Mouse (Mus musculus): ENCODE data around the gene Cldn18. TPM values are rescaled to one million over a fixed set of nuclear protein-coding genes. Genes with fewer than 3 reads are reported as not detected.

Gene Cldn18
- polyA plus RNA-seq (2012; ENCODE audit: low replicate concordance), result 0.20 TPM in 1 of 2 replicates, not detected in the other

DNA sequence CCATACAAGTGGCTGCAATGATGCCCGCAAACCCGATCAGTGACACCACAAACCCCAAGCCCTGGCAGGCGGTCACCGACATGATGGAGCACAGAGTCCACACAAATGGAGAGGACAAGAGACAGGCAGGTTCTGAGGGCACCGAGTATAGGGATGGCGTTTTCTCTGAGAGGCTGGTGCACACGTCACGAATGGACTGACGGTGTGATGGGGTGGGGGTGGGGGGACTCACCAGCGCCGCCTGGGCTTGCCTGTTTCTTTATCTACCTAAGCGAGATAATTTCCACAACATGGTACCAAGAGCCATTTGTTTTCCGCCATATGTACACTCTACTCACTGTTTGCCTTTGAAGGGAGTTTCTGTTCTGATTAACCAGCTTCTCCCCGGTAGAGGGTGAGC, at the start of gene Cldn18:
Gene Cldn18 (minus strand): TSS at position 134 of the 400 bp plus-strand sequence.

Other genes with a start within 250 kb of the Cldn18 start
- 0.73 and 3.0 TPM in 2 replicates for gene Armc8, start 148.4 kb downstream of the Cldn18 start, polyA plus RNA-seq (2012; ENCODE audit: low replicate concordance)
- gene Dbr1, start 141.5 kb downstream of the Cldn18 start, polyA plus RNA-seq (2012; ENCODE audit: low replicate concordance), result 56.4 and 96.7 TPM in 2 replicates
- not detected in 2 replicates for gene A4gnt, start 104.8 kb downstream of the Cldn18 start, polyA plus RNA-seq (2012; ENCODE audit: low replicate concordance)
- 0.06 and 0.11 TPM in 2 replicates for gene Dzip1l, start 87.8 kb downstream of the Cldn18 start, polyA plus RNA-seq (2012; ENCODE audit: low replicate concordance)
- not detected in 2 replicates for gene Sox14, start 158.9 kb upstream of the Cldn18 start, polyA plus RNA-seq (2012; ENCODE audit: low replicate concordance)